Mouse (Mus musculus): ENCODE data around the gene I830077J02Rik.
A peak's percentile ranks its signal among the peaks of the same experiment; 100 is the strongest.
"Not testable (repeated sequence)": the region's sequence is repeated elsewhere in the genome, so short reads cannot be mapped to it uniquely, and the experiment has no call there.

Gene I830077J02Rik

GRCm38 (mm10) chr3:105932240-105933071, at the start of gene I830077J02Rik:
Gene I830077J02Rik (minus strand): TSS chr3:105932664.
- no peak for DNase-seq (ENCODE audit: low read depth, low spot score)

- no peak for DNase-seq (ENCODE audit: low read depth, low spot score)
These were observed 41.7 kb upstream of the I830077J02Rik start for GRCm38 (mm10) chr3:105974174-105974573.

- DNase-seq (ENCODE audit: low read depth, low spot score) = no peak
These were observed 40.9 kb upstream of the I830077J02Rik start, which contains the start of gene Ovgp1 for GRCm38 (mm10) chr3:105973411-105973810. Gene Ovgp1 (plus strand): TSS chr3:105973711.

GRCm38 (mm10) chr3:105971831-105972446, 39.5 kb upstream of the I830077J02Rik start:
- no peak for DNase-seq (ENCODE audit: low read depth, low spot score)

- no peak for DNase-seq (ENCODE audit: low read depth, low spot score)
These were observed 28.2 kb upstream of the I830077J02Rik start for GRCm38 (mm10) chr3:105960700-105961099.

- DNase-seq (ENCODE audit: low read depth, low spot score) = no peak
These were observed 27.5 kb upstream of the I830077J02Rik start, which contains the start of gene Atp5f1 for GRCm38 (mm10) chr3:105959999-105960398. Gene Atp5f1 (minus strand): TSS chr3:105960099.

GRCm38 (mm10) chr3:105959585-105959984, 27.1 kb upstream of the I830077J02Rik start:
- no peak for DNase-seq (ENCODE audit: low read depth, low spot score)

- DNase-seq (ENCODE audit: low read depth, low spot score) = peak; percentile 99
These were observed 26.6 kb upstream of the I830077J02Rik start, which contains the start of gene Wdr77 for GRCm38 (mm10) chr3:105958974-105959580. Gene Wdr77 (plus strand): TSS chr3:105959369.

GRCm38 (mm10) chr3:105958204-105958603, 25.7 kb upstream of the I830077J02Rik start:
- no peak for DNase-seq (ENCODE audit: low read depth, low spot score)

- no peak for DNase-seq (ENCODE audit: low read depth, low spot score)
These were observed 24.8 kb upstream of the I830077J02Rik start for GRCm38 (mm10) chr3:105957235-105957634.

GRCm38 (mm10) chr3:105951348-105951747, 18.9 kb upstream of the I830077J02Rik start:
- DNase-seq (ENCODE audit: low read depth, low spot score) = no peak

GRCm38 (mm10) chr3:105936111-105936510, 3.6 kb upstream of the I830077J02Rik start:
- DNase-seq (ENCODE audit: low read depth, low spot score) = no peak

GRCm38 (mm10) chr3:105935033-105935432, 2.6 kb upstream of the I830077J02Rik start:
- DNase-seq (ENCODE audit: low read depth, low spot score) = no peak

GRCm38 (mm10) chr3:105933926-105934325, 1.5 kb upstream of the I830077J02Rik start:
- no peak for DNase-seq (ENCODE audit: low read depth, low spot score)

GRCm38 (mm10) chr3:105931095-105931494, 1.4 kb downstream of the I830077J02Rik start:
- DNase-seq (ENCODE audit: low read depth, low spot score) = no peak

GRCm38 (mm10) chr3:105929821-105930220, 2.6 kb downstream of the I830077J02Rik start:
- no peak for DNase-seq (ENCODE audit: low read depth, low spot score)

- no peak for DNase-seq (ENCODE audit: low read depth, low spot score)
These were observed 3.7 kb downstream of the I830077J02Rik start for GRCm38 (mm10) chr3:105928781-105929180.

GRCm38 (mm10) chr3:105928195-105928569, 4.3 kb downstream of the I830077J02Rik start:
- DNase-seq (ENCODE audit: low read depth, low spot score) = no peak

GRCm38 (mm10) chr3:105927561-105928194, 4.8 kb downstream of the I830077J02Rik start:
- no peak for DNase-seq (ENCODE audit: low read depth, low spot score)

GRCm38 (mm10) chr3:105924616-105925015, 7.8 kb downstream of the I830077J02Rik start:
- no peak for DNase-seq (ENCODE audit: low read depth, low spot score)

- DNase-seq (ENCODE audit: low read depth, low spot score) = no peak
These were observed 10.5 kb downstream of the I830077J02Rik start for GRCm38 (mm10) chr3:105921959-105922358.

GRCm38 (mm10) chr3:105920743-105921142, 11.7 kb downstream of the I830077J02Rik start:
- not testable (repeated sequence) for DNase-seq (ENCODE audit: low read depth, low spot score)

Measured in brain, embryonic 18.5 days (tissue).